Mouse (Mus musculus): ENCODE data around the gene Trpm7. TPM values are rescaled to one million over a fixed set of nuclear protein-coding genes. Genes with fewer than 3 reads are reported as not detected.

Gene Trpm7
- total and polyA plus RNA-seq, 3 experiments, result 22.3 to 23.1 TPM; not detected in 1

GRCm38 (mm10) chr2:126897511-126897910 is 21.5 kb upstream of the Trpm7 start:
- Histone ChIP-seq H3K27me3 (ENCODE audit: control insufficient read depth in 1 of 2, insufficient read depth in 2 of 2, low read length in 2 of 2) (no peaks in the 10 kb centered on the region), H3K9me3 (replicated peaks; ENCODE audit: insufficient read depth, low read length) (no peaks in the 10 kb centered on the region), H3K4me3 (ENCODE audit: control insufficient read depth in 1 of 2, insufficient read depth in 1 of 2, low read depth in 2 of 2, low read length in 2 of 2) (no peak overlapping the region), H3K27ac (ENCODE audit: control insufficient read depth, low read depth, low read length) (no peak overlapping the region), H3K9ac (ENCODE audit: control insufficient read depth, low read depth, low read length, poor library complexity, severe bottlenecking) (no peak overlapping the region), H3K36me3 (ENCODE audit: control insufficient read depth in 1 of 2, insufficient read depth in 2 of 2, low read length in 2 of 2) (peaks cover 0 to 1% of the 10 kb centered on the region in 2 experiments; a peak in 1 of 4 replicates), H3K4me1 (ENCODE audit: control insufficient read depth in 1 of 2, insufficient read depth in 2 of 2, low read length in 2 of 2) (no peaks in the 10 kb centered on the region), H3K79me2 (ENCODE audit: control insufficient read depth, insufficient read depth, low read length, poor library complexity) (no peaks in the 10 kb centered on the region)
- no peak for DNase-seq (ENCODE audit: low read depth, low spot score)
- TF ChIP-seq TBP (IDR thresholded peaks at IDR 0.05; ENCODE audit: low read depth, low read length) (no peak), GABPA (IDR thresholded peaks at IDR 0.05; ENCODE audit: low read depth, low read length) (no peak), MAZ (IDR thresholded peaks at IDR 0.05; ENCODE audit: low read depth, low read length) (no peak), MEF2A (IDR thresholded peaks at IDR 0.05; ENCODE audit: extremely low read depth, insufficient replicate concordance, low read depth, low read length, poor library complexity, severe bottlenecking) (no peak), BHLHE40 (IDR thresholded peaks at IDR 0.05; ENCODE audit: borderline replicate concordance, low read depth, low read length) (no peak), POLR2AphosphoS2 (IDR thresholded peaks at IDR 0.05; ENCODE audit: low read length) (no peak), MAFK (IDR thresholded peaks at IDR 0.05; ENCODE audit: borderline replicate concordance, low read depth, low read length) (no peak), CTCF (IDR thresholded peaks at IDR 0.05 in 2 of 3, conservative IDR thresholded peaks at IDR 0.05 in 1 of 3; ENCODE audit: control insufficient read depth in 1 of 3, insufficient read depth in 1 of 3, low read depth in 2 of 3, low read length in 3 of 3, poor library complexity in 1 of 3, severe bottlenecking in 1 of 3) (no peak), MYC (IDR thresholded peaks at IDR 0.05; ENCODE audit: low read depth, low read length) (no peak), RCOR1 (IDR thresholded peaks at IDR 0.05; ENCODE audit: low read depth, low read length) (no peak), CHD2 (IDR thresholded peaks at IDR 0.05; ENCODE audit: low read length) (no peak), E2F4 (IDR thresholded peaks at IDR 0.05; ENCODE audit: borderline replicate concordance, low read depth, low read length) (no peak), MAX (IDR thresholded peaks at IDR 0.05; ENCODE audit: low read length) (no peak)

- H3K9me3 ChIP-seq (replicated peaks; ENCODE audit: insufficient read depth, low read length), result no peaks in the 10 kb centered on the region
- no peak overlapping the region for H3K27ac ChIP-seq (ENCODE audit: control insufficient read depth, low read depth, low read length)
- H3K4me3 ChIP-seq (ENCODE audit: control insufficient read depth in 1 of 2, insufficient read depth in 1 of 2, low read depth in 2 of 2, low read length in 2 of 2), result no peak overlapping the region
- no peaks in the 10 kb centered on the region for H3K4me1 ChIP-seq (ENCODE audit: control insufficient read depth in 1 of 2, insufficient read depth in 2 of 2, low read length in 2 of 2)
- no peaks in the 10 kb centered on the region for H3K27me3 ChIP-seq (ENCODE audit: control insufficient read depth in 1 of 2, insufficient read depth in 2 of 2, low read length in 2 of 2)
- no peak overlapping the region for H3K9ac ChIP-seq (ENCODE audit: control insufficient read depth, low read depth, low read length, poor library complexity, severe bottlenecking)
- peaks cover 0 to 1% of the 10 kb centered on the region in 2 experiments; a peak in 1 of 4 replicates for H3K36me3 ChIP-seq (ENCODE audit: control insufficient read depth in 1 of 2, insufficient read depth in 2 of 2, low read length in 2 of 2)
- no peak for DNase-seq (ENCODE audit: low read depth, low spot score)
- TF ChIP-seq TCF12 (IDR thresholded peaks at IDR 0.05; ENCODE audit: low read depth, low read length), result no peak
- TF ChIP-seq MAZ (IDR thresholded peaks at IDR 0.05; ENCODE audit: low read depth, low read length), result no peak
- no peak for TF ChIP-seq HCFC1 (IDR thresholded peaks at IDR 0.05; ENCODE audit: low read depth, low read length)
- no peak for TF ChIP-seq BHLHE40 (IDR thresholded peaks at IDR 0.05; ENCODE audit: borderline replicate concordance, low read depth, low read length)
- no peak for TF ChIP-seq EP300 (IDR thresholded peaks at IDR 0.05; ENCODE audit: low read depth in 1 of 2, low read length in 2 of 2)
- no peak for TF ChIP-seq GABPA (IDR thresholded peaks at IDR 0.05; ENCODE audit: low read depth, low read length)
- no peak for TF ChIP-seq MYC (IDR thresholded peaks at IDR 0.05; ENCODE audit: low read depth, low read length)
- TF ChIP-seq NRF1 (IDR thresholded peaks at IDR 0.05; ENCODE audit: insufficient read depth, low read depth, low read length, poor library complexity, severe bottlenecking), result no peak
- no peak for TF ChIP-seq MAX (IDR thresholded peaks at IDR 0.05; ENCODE audit: low read length)
- no peak for TF ChIP-seq POLR2AphosphoS2 (IDR thresholded peaks at IDR 0.05; ENCODE audit: low read length)
- TF ChIP-seq MEF2A (IDR thresholded peaks at IDR 0.05; ENCODE audit: extremely low read depth, insufficient replicate concordance, low read depth, low read length, poor library complexity, severe bottlenecking), result no peak
- TF ChIP-seq E2F4 (IDR thresholded peaks at IDR 0.05; ENCODE audit: borderline replicate concordance, low read depth, low read length), result no peak
- TF ChIP-seq POLR2A (IDR thresholded peaks at IDR 0.05; ENCODE audit: control insufficient read depth in 1 of 2, insufficient read depth in 1 of 2, low read depth in 1 of 2, low read length in 2 of 2, poor library complexity in 1 of 2), result no peak
- no peak for TF ChIP-seq SIN3A (IDR thresholded peaks at IDR 0.05; ENCODE audit: low read length)
- TF ChIP-seq JUND (IDR thresholded peaks at IDR 0.05; ENCODE audit: low read depth, low read length), result no peak
- TF ChIP-seq ETS1 (IDR thresholded peaks at IDR 0.05; ENCODE audit: low read depth, low read length), result no peak
- no peak for TF ChIP-seq TAL1 (IDR thresholded peaks at IDR 0.05; ENCODE audit: low read length)
- TF ChIP-seq NELFE (IDR thresholded peaks at IDR 0.05; ENCODE audit: low read depth, low read length), result no peak
- H3K79me2 ChIP-seq (ENCODE audit: control insufficient read depth, insufficient read depth, low read length, poor library complexity), result no peaks in the 10 kb centered on the region
Observed at GRCm38 (mm10) chr2:126896941-126897340, 20.9 kb upstream of the Trpm7 start.

Measured in MEL (cell line).